Mouse (Mus musculus) small intestine, adult 2 months (tissue): Measurements from ENCODE around the gene Gm28047. TPM values are rescaled to one million over a fixed set of nuclear protein-coding genes. Genes with fewer than 3 reads are reported as not detected.

Source experiments
- H3K27ac ChIP-seq: fragments of 200-500 bp; 2 replicates; pipeline ENCODE4 v1.5.1; 2012; ENCODE audit warnings: low read depth, low read length, control low read depth, inconsistent platforms; ENCODE audit not compliant: insufficient read depth
- H3K27me3 ChIP-seq: fragments of 200-500 bp; 2 replicates; pipeline ENCODE4 v1.6.1; 2012; ENCODE audit warnings: mild to moderate bottlenecking, moderate library complexity, low read length, inconsistent platforms; ENCODE audit not compliant: control insufficient read depth, insufficient read depth
- H3K36me3 ChIP-seq: fragments of 200-500 bp; 2 replicates; pipeline ENCODE4 v1.6.1; 2012; ENCODE audit warnings: mild to moderate bottlenecking, low read length, control low read depth, inconsistent platforms; ENCODE audit not compliant: control insufficient read depth, insufficient read depth
- H3K4me1 ChIP-seq: fragments of 200-500 bp; 2 replicates; pipeline ENCODE4 v1.6.1; 2012; ENCODE audit warnings: low read length, inconsistent platforms, mixed read lengths; ENCODE audit not compliant: control insufficient read depth, insufficient read depth, insufficient read length
- H3K4me3 ChIP-seq: fragments of 200-500 bp; 2 replicates; pipeline ENCODE4 v1.5.1; 2012; ENCODE audit warnings: low read depth, mild to moderate bottlenecking, control low read depth, inconsistent platforms, low read length, moderate library complexity
- CTCF ChIP-seq: fragments of 200-500 bp; IDR thresholded peaks from 2 replicates; pipeline ENCODE4 v1.5.1; 2012; ENCODE audit warnings: low read depth, mild to moderate bottlenecking, control low read depth, inconsistent platforms, low read length, moderate library complexity, mixed read lengths; ENCODE audit not compliant: insufficient replicate concordance, insufficient read length; ENCODE audit errors: extremely low read depth
- POLR2A ChIP-seq: fragments of 200-500 bp; IDR thresholded peaks from 2 replicates; pipeline ENCODE4 v1.6.1; 2012; ENCODE audit warnings: low read depth, mild to moderate bottlenecking, control low read depth, inconsistent platforms, low read length, moderate library complexity
- WGBS: fragments of 180-500 bp; shearing (Covaris S2); methylation state at CpG from one replicate; pipeline ENCODE4 v1.1.7; 2018; 5-methylcytosine and 5-hydroxymethylcytosine counted together
- polyA plus RNA-seq: library from polyadenylated mRNA; depleted of rRNA; stranded (reverse); fragments of >200 nt; gene quantifications from 2 replicates; pipeline ENCODE4 v1.2.3, GENCODE M21; 2012

Gene Gm28047
- polyA plus RNA-seq, 1 experiment = not detected

DNA sequence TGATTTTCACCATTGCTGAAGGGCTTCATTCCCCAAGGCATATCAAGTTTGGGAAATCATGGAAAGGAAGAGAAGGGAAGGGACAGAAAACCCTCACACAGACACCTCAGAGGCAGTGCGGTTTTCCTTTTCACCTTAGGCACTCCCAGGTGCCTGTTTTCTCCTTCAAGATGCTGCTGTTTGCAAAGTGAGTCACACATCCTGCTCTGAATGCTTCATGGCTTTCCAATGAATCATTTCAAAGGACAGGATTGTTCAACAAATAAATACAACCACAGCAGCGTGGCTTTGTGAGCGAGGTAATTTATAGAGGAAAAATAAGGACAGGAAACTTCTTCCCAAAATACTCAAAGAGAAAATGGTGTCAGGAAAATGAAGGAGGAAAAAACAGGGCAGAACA, 52.8 kb downstream of the Gm28047 start:
- 45% methylated on average over 3 of the region's 3 CpGs for WGBS
- H3K36me3 ChIP-seq = no peaks in the 10 kb centered on the region
- H3K4me3 ChIP-seq = no peak overlapping the region
- no peaks in the 10 kb centered on the region; the same call in 1 of the 2 replicates for H3K4me1 ChIP-seq
- no peak overlapping the region for H3K27ac ChIP-seq
- no peaks in the 10 kb centered on the region for H3K27me3 ChIP-seq
- TF ChIP-seq CTCF = no peak
- no peak for TF ChIP-seq POLR2A

DNA sequence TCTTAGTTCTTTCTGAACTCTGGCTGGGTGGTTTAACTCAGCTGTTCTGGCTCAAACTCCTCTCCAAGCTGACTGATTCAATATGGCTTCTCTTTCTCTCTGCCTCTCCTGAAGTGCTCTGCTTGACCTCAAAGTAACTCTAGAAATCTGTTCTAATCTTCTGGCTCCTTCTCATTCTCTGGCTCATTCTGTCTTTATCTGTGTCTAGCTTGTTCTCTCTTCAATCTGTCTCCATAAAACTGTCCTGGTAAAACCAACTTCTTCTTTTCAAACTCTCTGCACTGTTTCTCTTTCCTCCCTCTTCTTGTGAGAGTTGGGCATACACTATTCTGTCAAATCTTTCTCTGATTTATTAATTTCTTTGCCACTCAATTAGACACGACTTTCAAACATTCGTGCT, 57.0 kb downstream of the Gm28047 start:
- Histone ChIP-seq H3K27ac (no peak overlapping the region), H3K36me3 (no peaks in the 10 kb centered on the region), H3K27me3 (no peaks in the 10 kb centered on the region), H3K4me1 (no peaks in the 10 kb centered on the region; the same call in 1 of the 2 replicates), H3K4me3 (no peak overlapping the region)
- no peak for TF ChIP-seq CTCF
- TF ChIP-seq POLR2A = no peak
- WGBS = 75% methylated on average over 2 of the region's 2 CpGs

DNA sequence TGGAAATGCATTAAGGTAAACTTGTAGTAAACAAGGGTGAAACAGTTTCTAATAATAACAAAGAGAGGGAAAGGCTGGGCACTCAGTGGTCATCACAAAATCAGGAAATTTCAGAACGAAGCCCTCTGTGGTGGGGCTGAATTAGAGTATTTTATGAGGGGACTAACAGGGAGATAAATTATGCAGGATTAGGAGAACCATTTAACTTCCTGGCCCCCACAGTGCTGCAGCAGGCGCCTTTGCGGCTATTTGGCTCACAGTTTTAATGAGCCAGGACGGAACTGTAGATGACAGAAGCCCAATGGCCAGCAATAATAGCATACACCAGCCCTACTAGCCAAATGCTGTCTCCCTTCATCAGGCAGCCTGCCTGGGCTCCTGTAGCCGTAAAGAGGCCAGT, 61.2 kb downstream of the Gm28047 start:
- WGBS = 94% methylated on average over 5 of the region's 5 CpGs
- TF ChIP-seq CTCF (no peak), POLR2A (no peak)
- H3K27me3 ChIP-seq = no peaks in the 10 kb centered on the region
- H3K36me3 ChIP-seq = peaks cover 7% of the 10 kb centered on the region
- H3K27ac ChIP-seq = no peak overlapping the region
- H3K4me1 ChIP-seq = peaks cover 2% of the 10 kb centered on the region; the same call in 1 of the 2 replicates
- H3K4me3 ChIP-seq = no peak overlapping the region

DNA sequence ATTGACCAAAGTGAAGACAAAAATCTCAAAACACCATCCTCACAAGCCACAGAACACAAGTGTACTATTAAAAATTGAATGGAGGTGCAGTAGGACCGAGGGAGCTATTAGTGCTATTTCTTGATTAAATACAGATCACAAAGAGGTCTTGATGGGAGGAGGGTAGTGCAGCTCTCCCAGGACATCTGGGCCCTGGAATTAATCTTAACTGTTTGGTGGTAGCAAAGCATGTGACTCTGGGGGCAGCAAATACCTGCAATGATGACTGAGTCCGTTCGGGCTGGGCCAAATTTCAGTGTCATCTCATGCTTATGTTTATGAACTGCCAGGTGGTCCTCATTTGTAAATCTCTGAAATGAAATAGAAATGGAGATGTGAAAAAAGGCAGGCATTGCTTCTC, 61.8 kb downstream of the Gm28047 start:
- H3K4me3 ChIP-seq = no peak overlapping the region
- H3K36me3 ChIP-seq = peaks cover 9% of the 10 kb centered on the region
- H3K27me3 ChIP-seq = no peaks in the 10 kb centered on the region
- H3K27ac ChIP-seq = no peak overlapping the region
- no peak for TF ChIP-seq POLR2A
- no peak for TF ChIP-seq CTCF
- 79% methylated on average over 3 of the region's 3 CpGs for WGBS
- peaks cover 2% of the 10 kb centered on the region; the same call in 1 of the 2 replicates for H3K4me1 ChIP-seq

DNA sequence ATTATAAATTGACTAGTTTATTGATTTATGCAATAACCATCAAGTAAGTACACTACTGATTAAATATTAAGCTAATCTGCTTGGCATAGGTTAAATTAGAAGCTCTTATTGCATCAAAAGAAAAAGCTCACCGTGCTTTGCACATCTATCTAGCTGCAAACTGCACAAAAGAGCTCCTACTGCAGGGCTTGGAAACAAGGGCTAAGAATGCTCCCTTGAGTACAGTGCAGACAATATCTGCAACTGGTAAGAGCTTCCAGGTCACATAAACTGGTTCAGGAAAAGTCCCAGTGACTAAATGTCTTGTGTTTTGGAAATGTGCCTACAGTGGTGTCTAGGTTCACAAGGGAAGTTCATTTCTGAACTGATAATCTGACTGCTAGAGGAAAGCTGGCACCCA, 62.4 kb downstream of the Gm28047 start:
- TF ChIP-seq CTCF (no peak), POLR2A (no peak)
- no peaks in the 10 kb centered on the region for H3K27me3 ChIP-seq
- peaks cover 2% of the 10 kb centered on the region; the same call in 1 of the 2 replicates for H3K4me1 ChIP-seq
- WGBS = 27% methylated on average over 1 of the region's 1 CpGs
- peaks cover 10% of the 10 kb centered on the region for H3K36me3 ChIP-seq
- H3K27ac ChIP-seq = no peak overlapping the region
- no peak overlapping the region for H3K4me3 ChIP-seq

DNA sequence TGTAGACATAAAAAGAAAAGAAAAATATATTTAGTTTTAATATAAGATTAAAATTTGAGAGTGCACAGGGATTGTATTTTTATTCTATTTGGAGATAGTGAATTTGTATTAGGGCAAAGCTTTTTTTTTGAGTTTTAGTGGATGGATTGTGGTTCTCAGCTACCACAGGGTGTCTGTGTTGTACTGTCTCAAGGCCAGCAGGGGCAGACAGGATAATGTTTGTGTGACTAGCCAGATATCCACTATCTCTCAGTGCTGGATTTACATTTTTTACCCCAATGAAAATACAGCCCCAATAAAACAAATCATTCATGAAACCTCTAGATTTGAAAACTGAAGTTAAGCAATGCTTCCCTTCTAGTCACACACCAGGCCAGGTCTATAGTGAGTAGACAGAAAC, 67.3 kb downstream of the Gm28047 start:
- H3K27ac ChIP-seq = no peak overlapping the region
- TF ChIP-seq POLR2A (no peak), CTCF (no peak)
- H3K36me3 ChIP-seq = peaks cover 40% of the 10 kb centered on the region
- H3K4me3 ChIP-seq = no peak overlapping the region
- peaks cover 1% of the 10 kb centered on the region; the same call in 1 of the 2 replicates for H3K4me1 ChIP-seq
- H3K27me3 ChIP-seq = no peaks in the 10 kb centered on the region

DNA sequence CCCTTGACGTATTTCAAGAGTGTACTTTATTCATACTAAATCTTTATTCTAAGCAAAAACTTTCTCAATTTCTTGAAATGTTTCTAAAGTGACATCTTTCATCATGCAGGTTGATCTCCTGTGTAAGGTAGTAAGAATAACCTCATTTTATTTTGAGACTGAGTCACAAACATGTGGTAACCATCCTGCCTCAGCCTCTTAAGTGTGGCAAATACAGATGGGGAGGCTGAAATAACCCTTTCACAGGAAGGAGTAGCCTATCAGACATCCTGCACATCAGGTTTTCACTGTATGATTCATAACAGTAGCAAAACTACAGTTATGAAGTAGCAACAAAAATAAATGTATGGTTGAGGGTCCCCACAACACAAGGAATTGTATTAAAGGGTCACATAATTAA, 69.3 kb downstream of the Gm28047 start:
- peaks cover 50% of the 10 kb centered on the region for H3K36me3 ChIP-seq
- 100% methylated on average over 1 of the region's 1 CpGs for WGBS

More for the DNA sequence above, 69.3 kb downstream of the Gm28047 start:
- no peak overlapping the region for H3K4me3 ChIP-seq
- H3K4me1 ChIP-seq = no peaks in the 10 kb centered on the region
- H3K27ac ChIP-seq = no peak overlapping the region
- TF ChIP-seq POLR2A (no peak), CTCF (no peak)
- no peaks in the 10 kb centered on the region for H3K27me3 ChIP-seq
